Mouse (Mus musculus): ENCODE measurements around the gene Olfr424. TPM values are rescaled to one million over a fixed set of nuclear protein-coding genes. Genes with fewer than 3 reads are reported as not detected.
A peak's percentile ranks its signal among the peaks of the same experiment; 100 is the strongest.

Gene Olfr424
- total RNA-seq (2015), result not detected in 2 replicates
- total RNA-seq (2017), result not detected in 2 replicates

DNA sequence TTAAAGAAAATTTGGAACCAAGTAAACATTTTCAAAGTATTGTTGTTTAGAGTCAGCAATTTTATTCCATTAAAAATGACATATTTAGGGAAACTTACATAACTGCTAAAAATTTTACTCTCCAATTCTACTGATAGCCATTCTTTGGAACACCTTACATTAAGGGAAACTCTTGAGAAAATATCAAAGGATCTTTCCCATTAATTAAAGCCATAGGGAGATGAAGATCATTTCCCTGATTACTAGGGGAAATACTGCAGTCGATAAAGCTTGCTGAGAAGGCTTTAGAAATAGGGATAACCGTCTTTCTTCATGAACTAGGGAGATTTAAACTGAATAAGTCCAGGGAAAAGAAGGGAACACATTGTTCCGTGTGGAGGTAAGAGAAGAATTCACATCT lies at the start of gene Olfr424:
Olfr424 (plus strand) TSS at position 301 of the 400 bp plus-strand sequence.
- no peak for ATAC-seq (ENCODE audit: poor library complexity, severe bottlenecking)

DNA sequence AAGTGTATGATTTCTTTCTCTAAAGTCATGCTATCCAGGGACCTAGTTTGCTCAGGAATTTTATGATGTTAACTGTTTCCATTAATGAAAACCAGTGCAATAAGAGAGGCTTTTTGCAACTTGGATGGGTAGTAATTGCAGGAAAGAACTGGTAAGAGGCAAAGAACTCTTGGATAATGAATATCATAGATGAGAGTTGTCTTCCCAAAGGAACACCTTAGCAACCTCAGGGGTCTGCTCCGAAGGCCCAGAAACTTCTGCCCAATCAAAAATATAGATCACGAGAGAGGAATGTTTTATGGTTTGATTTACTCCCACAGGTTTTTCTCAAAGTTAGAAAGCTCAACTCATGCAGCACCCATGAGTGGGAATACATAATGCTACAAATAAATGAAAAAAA lies 47.3 kb upstream of the Olfr424 start, which contains the start of gene Olfr429:
Olfr429 (plus strand) TSS at position 301 of the 400 bp plus-strand sequence.
- no peak for ATAC-seq (ENCODE audit: poor library complexity, severe bottlenecking)

DNA sequence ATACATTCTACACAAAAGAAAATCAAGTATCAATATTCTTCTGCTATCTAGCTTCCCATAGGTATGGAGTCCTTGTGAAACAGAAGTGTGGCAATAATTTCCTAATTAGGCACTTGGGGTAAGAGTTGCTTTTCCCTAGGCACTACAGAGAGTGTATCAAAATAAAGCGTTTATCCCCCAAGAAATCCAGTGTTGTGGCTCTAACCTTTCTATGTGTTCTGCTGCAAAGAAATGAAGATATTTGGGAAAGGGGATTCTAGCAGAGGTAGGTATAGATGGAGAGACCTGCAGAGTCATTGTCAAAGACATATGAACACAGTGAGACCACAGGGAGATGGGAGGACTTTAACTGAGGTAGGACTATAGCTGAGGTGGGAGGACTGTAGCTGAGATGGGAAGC lies 34.7 kb upstream of the Olfr424 start, which contains the start of gene Olfr427:
Olfr427 (plus strand) TSS at position 301 of the 400 bp plus-strand sequence.
- ATAC-seq (ENCODE audit: poor library complexity, severe bottlenecking), result no peak

DNA sequence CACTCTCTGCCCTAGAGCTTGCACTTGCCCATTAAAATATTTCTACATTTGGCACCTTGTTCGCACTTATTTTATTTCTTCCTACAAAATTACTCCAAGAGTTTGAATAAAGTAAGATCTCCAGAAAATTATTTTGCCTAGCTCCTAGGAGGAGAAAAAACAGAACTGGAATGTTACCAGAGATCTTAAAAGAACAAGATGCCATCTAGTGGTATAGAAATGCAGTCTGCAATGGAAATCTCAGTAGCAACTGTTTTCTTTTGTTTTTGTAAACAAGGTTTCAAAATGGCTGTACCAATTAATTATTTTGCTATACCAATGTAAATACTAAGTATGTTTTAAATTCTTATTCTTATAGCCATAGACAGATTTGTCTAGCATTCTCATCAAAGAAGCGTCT lies 27.6 kb upstream of the Olfr424 start:
- peak; percentile 53 for ATAC-seq (ENCODE audit: poor library complexity, severe bottlenecking)

DNA sequence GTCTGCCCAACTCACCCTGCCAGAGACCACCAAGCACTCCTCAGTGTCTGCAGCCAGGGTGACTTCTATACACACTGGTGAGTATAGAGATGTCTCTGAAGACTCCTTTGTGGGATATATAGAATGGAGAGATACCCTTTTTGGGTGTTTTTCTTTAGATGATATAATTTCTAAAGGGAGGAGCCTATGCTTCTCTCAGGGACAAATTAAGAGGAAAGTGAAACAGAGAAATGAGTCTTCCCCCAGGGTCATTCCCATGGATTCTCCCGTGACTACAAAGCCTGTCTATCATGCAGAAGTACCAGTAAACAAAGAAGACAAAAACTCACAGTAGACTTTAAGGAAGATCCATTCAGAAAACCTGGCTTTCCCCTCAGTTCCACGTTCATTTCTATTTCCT lies 10.3 kb upstream of the Olfr424 start, which contains the start of gene Olfr231:
Olfr231 (minus strand) TSS at position 101 of the 400 bp plus-strand sequence.
- ATAC-seq (ENCODE audit: poor library complexity, severe bottlenecking), result no peak

DNA sequence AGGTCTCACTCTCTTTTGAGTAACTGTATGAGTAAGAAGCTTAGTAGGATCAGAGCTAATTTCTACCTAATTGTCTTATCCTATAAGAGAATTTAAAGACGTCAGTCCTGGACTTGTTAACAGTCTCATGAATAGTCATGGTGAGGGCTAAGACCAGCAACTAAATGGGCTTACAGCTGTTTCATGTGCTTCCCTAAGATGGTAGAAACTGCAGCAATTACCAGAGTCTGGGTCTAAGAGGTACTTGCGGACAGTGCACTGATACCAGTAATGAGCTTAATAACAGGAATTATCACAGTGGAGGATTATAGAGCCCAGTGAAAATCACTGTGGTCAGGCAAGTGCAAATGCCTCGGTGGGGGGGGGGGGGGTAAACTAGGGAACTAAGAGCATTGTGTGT lies 682 bp downstream of the Olfr424 start:
- no peak for ATAC-seq (ENCODE audit: poor library complexity, severe bottlenecking)

DNA sequence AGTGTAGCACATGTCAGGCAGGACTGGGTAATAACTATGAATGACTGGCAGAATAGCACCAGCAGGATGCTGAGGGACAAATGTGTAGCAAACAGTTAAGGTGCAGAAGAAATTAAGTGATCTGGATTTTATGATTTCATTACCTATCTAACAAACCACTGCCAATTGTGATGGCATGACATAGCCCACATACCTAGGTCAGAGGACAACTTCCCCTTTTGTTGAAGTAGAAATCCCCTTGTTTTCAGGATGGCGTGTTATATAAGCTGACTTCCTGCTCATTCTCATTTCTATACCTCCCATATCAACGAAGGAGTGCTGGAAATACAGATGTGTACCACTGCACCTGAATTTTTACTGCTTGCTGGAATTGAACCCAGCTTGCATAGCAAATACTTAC lies 10.1 kb downstream of the Olfr424 start:
- ATAC-seq (ENCODE audit: poor library complexity, severe bottlenecking), result no peak

DNA sequence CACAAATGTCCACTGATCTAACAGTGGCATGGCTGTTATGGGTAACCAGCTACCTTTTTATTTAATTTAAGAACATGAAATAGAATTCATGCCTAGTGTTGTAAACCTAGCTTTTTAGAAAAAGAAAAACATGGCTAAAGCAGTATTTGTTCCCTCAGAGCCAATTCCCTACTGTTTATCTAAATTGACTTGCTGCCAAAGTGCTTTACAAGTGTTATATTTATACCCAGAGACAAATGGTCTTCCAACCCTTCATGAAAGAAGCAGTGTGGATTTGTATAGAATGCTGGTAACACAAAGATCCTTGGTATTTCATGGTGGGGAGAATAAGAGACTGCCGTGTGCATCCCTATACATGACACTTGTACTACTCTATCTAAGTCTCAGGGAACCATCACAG lies 15.4 kb downstream of the Olfr424 start:
- ATAC-seq (ENCODE audit: poor library complexity, severe bottlenecking), result no peak

DNA sequence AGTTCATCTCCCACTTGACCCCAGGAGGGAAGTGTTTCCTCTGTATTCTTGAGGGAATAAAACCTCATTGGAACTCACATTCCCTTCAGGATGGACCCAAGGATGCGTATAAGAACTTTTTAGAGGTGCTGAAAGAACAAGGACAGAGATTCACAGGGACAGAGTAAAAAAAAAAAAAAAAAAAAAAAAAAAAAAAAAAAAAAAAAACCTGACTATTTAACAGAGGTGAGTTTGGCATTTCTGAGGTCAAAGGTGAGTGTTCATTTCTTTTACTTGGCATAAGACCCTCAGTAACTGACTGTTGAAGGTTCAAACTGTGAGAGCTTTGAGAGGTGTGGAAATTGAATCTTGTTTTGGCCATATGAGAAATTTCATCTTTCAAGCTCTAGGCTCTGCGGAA lies 18.0 kb downstream of the Olfr424 start:
- no peak for ATAC-seq (ENCODE audit: poor library complexity, severe bottlenecking)

DNA sequence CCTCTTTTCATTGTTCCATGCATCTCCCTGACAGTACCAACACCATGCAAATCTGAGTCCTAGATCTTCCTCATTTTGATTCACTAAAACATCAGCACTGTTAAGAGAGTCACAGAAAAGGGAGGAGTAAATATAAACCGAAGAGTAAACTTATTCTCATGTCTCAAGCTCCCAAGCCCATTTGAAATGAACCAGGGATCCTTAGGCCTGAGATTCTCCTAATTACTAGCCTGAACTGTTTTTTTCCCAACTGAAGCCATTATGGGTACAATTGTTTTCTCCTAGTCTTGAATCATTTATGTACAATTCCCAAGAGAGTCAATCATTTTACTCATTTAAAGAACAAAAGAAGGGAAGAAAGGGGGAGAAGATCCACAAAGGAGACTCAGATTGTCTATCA lies 24.0 kb downstream of the Olfr424 start, which contains the start of gene Olfr420:
Olfr420 (plus strand) TSS at position 301 of the 400 bp plus-strand sequence.
- ATAC-seq (ENCODE audit: poor library complexity, severe bottlenecking), result no peak

DNA sequence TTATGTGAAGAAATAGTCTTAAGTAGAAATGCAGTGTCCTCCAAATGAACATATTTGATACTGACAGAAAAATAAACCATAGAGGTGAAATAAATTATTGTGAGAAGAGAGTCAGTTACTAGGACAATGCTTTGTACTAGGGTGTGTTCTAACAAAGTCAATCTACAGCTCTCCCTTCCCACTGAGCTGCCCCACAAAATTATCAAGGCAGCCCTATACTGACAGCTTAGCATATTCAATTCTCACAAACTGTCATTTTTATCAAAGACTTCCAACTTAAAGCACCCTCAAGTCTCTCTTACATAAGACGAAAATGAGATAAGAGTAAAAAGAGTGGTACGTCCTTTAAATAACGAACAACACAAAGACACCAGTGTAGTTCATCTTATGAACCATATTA lies 26.3 kb downstream of the Olfr424 start:
- ATAC-seq (ENCODE audit: poor library complexity, severe bottlenecking), result no peak

DNA sequence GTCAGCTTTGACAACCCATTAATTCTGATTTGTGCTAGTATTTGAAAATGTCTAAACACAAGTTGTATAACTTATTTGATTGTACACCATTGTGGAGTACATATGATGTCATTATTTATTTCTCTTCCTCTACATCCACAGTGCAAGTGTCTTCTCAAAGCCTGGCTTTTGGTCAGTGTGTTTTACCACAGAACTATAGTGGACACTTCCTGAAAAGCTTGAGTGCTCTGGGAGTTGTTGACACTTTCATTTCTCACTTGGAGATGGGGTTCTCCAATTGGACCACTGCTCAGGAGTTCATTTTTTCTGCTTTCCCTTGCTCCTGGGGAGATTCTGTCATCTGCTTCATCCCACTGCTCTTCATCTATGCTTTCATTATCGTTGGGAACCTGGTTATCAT lies 27.2 kb downstream of the Olfr424 start:
- peak; percentile 58 for ATAC-seq (ENCODE audit: poor library complexity, severe bottlenecking)

DNA sequence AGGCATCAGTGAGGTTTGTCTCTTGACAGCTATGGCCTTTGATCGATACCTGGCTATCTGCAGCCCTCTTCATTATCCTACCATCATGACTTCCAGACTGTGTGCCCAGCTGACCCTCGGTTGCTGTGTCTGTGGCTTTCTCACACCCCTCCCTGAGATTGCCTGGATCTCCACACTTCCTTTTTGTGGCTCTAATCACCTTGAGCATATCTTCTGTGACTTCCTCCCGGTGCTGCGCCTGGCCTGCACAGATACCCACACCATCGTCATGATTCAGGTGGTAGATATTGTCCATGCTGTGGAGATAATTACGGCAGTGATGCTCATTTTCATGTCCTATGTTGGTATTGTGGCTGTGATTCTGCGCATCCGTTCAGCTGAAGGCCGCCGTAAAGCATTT lies 27.8 kb downstream of the Olfr424 start:
- peak; percentile 80 for ATAC-seq (ENCODE audit: poor library complexity, severe bottlenecking)

DNA sequence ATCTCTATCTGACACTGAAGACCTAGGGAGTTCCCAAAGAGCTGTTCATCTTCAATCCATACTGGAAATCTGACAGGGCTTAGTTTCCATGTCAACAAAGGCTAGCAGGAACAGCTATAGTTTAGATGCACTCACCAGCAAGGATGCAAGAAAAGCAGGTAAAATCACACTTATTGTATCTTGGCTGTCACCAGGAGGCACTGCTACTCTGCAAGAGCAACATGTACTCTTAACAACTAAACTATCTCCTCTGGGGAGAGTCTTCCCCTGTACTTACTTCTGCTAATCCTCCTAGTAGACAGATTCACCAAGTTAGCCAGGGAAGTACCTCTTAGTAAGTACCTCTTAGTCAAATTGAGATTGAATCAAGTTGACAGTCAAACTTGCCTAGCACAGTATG lies 37.7 kb downstream of the Olfr424 start:
- ATAC-seq (ENCODE audit: poor library complexity, severe bottlenecking), result no peak

DNA sequence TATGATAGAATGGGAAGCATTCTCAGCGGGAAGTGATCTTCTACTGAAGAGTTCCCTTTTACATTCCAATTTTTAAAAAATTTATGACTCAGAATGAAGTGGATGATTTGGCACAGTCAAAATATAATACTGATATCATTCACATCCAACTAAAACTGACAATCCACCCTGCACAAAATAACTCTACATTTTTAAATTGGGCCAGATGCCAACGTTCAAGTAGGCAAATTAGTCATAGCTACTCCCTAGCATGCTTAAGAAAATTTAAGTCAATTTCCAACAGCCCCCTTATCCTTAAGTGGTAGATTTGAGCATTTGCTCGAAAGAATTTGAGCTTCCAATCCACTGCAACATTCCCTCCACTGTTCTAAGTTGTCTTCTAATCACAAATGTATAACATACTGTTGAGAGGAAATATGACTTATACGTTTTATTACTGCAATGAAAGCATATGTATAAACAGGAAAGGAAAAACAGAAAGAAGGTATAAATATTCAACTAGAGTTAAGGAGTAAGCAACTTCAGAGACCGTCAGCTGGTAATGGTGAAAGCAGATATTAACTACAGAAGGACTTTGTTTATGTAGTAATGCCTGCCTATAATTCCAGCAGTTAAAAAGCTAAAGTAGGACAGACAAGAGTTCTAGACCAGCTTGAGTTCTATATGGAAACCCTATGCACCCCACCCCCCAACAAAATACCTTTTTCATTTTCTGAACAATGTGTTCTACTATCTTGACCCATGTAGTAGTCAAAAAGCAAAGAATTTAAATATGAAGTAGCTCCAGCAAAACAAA lies 39.6 kb downstream of the Olfr424 start:
- no peak for ATAC-seq (ENCODE audit: poor library complexity, severe bottlenecking)

DNA sequence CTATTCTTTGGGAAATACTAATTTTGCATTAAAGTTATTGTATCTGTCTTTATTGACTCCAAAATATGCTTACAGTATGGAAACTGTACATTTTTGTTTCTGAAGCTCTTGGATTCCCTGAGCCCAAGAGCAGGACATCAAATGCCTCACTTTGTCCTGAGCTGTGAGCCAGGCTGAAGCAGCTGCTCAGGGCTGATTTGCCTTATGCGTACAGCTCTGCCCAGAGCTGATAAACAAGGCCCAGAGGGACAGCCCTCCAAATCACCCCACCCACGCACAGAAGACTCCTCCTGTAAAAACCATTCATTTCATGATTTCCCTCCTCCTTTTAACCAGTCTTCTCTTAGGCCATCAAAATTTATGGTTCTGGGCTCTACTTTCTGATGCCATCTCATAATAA lies 40.2 kb downstream of the Olfr424 start:
- ATAC-seq (ENCODE audit: poor library complexity, severe bottlenecking), result peak; percentile 76

DNA sequence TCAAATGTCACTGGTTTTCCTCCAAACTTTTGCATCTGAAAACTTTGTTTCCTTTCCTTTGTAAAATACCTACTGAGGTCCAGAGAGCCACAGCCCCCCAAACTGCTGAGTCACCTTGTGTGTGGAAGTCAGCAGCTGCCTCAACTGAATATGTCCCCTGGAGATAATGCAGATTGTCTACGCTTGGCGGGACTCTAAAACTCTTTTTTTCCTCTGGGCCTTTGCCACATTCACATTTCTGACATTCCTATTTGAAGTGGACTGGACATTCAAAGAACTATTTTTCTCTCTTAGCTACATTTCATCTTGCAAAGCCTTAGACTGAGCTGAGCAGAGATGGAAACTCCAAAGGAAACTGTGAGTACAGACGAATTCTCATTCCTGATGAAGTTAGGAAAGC lies 41.3 kb downstream of the Olfr424 start, which contains the start of gene Spta1:
Spta1 (plus strand) TSS at position 172 of the 400 bp plus-strand sequence.
- peak; percentile 53; the same call in 1 of the 2 replicates for ATAC-seq (ENCODE audit: poor library complexity, severe bottlenecking)

Other genes starting within 250 kb of the Olfr424 start
- 165 and 182 TPM in 2 replicates for gene Ifi211, start 218.5 kb upstream of the Olfr424 start, total RNA-seq (2015)
- gene Ifi211, start 218.5 kb upstream of the Olfr424 start, total RNA-seq (2017), result 234 and 254 TPM in 2 replicates
- gene Mndal, start 189.0 kb upstream of the Olfr424 start, total RNA-seq (2015), result 360 and 361 TPM in 2 replicates
- gene Mndal, start 189.0 kb upstream of the Olfr424 start, total RNA-seq (2017), result 254 and 258 TPM in 2 replicates
- gene Ifi203, start 188.8 kb upstream of the Olfr424 start, total RNA-seq (2015), result 263 and 285 TPM in 2 replicates
- gene Ifi203, start 188.8 kb upstream of the Olfr424 start, total RNA-seq (2017), result 122 and 154 TPM in 2 replicates
- not detected in 2 replicates for gene Ifi202b, start 148.8 kb upstream of the Olfr424 start, total RNA-seq (2015)
- not detected in 2 replicates for gene Ifi202b, start 148.8 kb upstream of the Olfr424 start, total RNA-seq (2017)
- 33.5 and 35.2 TPM in 2 replicates for gene Ifi205, start 99.7 kb upstream of the Olfr424 start, total RNA-seq (2015)
- gene Ifi205, start 99.7 kb upstream of the Olfr424 start, total RNA-seq (2017), result 25.3 and 27.3 TPM in 2 replicates
- gene Olfr433, start 90.8 kb upstream of the Olfr424 start, total RNA-seq (2015), result 0.51 and 0.73 TPM in 2 replicates
- gene Olfr433, start 90.8 kb upstream of the Olfr424 start, total RNA-seq (2017), result 0.22 and 0.49 TPM in 2 replicates
- gene Olfr432, start 82.3 kb upstream of the Olfr424 start, total RNA-seq (2015), result 0.30 and 0.71 TPM in 2 replicates
- 0.29 TPM in 1 of 2 replicates, not detected in the other for gene Olfr432, start 82.3 kb upstream of the Olfr424 start, total RNA-seq (2017)
- not detected in 2 replicates for gene Olfr430, start 64.9 kb upstream of the Olfr424 start, total RNA-seq (2015)
- not detected in 2 replicates for gene Olfr430, start 64.9 kb upstream of the Olfr424 start, total RNA-seq (2017)
- gene Olfr429, start 47.2 kb upstream of the Olfr424 start, total RNA-seq (2015), result not detected in 2 replicates
- not detected in 2 replicates for gene Olfr429, start 47.2 kb upstream of the Olfr424 start, total RNA-seq (2017)
- gene Olfr427, start 34.6 kb upstream of the Olfr424 start, total RNA-seq (2015), result not detected in 2 replicates
- not detected in 2 replicates for gene Olfr427, start 34.6 kb upstream of the Olfr424 start, total RNA-seq (2017)
- not detected in 2 replicates for gene Olfr231, start 10.4 kb upstream of the Olfr424 start, total RNA-seq (2015)
- not detected in 2 replicates for gene Olfr231, start 10.4 kb upstream of the Olfr424 start, total RNA-seq (2017)
- gene Olfr420, start 24.1 kb downstream of the Olfr424 start, total RNA-seq (2015), result not detected in 2 replicates
- gene Olfr420, start 24.1 kb downstream of the Olfr424 start, total RNA-seq (2017), result not detected in 2 replicates
- gene Spta1, start 41.3 kb downstream of the Olfr424 start, total RNA-seq (2015), result 1.1 and 1.3 TPM in 2 replicates
- 2.7 and 5.9 TPM in 2 replicates for gene Spta1, start 41.3 kb downstream of the Olfr424 start, total RNA-seq (2017)
- not detected in 2 replicates for gene Olfr419, start 120.5 kb downstream of the Olfr424 start, total RNA-seq (2015)
- not detected in 2 replicates for gene Olfr419, start 120.5 kb downstream of the Olfr424 start, total RNA-seq (2017)
- not detected in 2 replicates for gene Mptx1, start 199.0 kb downstream of the Olfr424 start, total RNA-seq (2015)
- gene Mptx1, start 199.0 kb downstream of the Olfr424 start, total RNA-seq (2017), result not detected in 2 replicates
- not detected in 2 replicates for gene Olfr417, start 233.6 kb downstream of the Olfr424 start, total RNA-seq (2015)
- gene Olfr417, start 233.6 kb downstream of the Olfr424 start, total RNA-seq (2017), result 0.04 TPM in 1 of 2 replicates, not detected in the other

Data from megakaryocyte, adult 5-6 weeks (primary cell).